Mouse (Mus musculus) liver, embryonic 14.5 days (tissue): Measurements from ENCODE around the gene Vegfc. TPM values are rescaled to one million over a fixed set of nuclear protein-coding genes. Genes with fewer than 3 reads are reported as not detected.
A peak's percentile ranks its signal among the peaks of the same experiment; 100 is the strongest.

Experiments used
- ATAC-seq: fragments of 200-750 bp; cut with Nextera tagmentation; 2 replicates; pipeline ENCODE4 v1.8.0; 2017; ENCODE audit warnings: moderate number of reproducible peaks, mild to moderate bottlenecking, moderate library complexity; ENCODE audit not compliant: insufficient read depth
- DNase-seq, 3 experiments: peaks; one replicate each; pipeline ENCODE4 v3.0.0-alpha.2; 2012 to 2013; ENCODE audit warnings: low read depth in 3 of 3, low spot score in 3 of 3
- H3K27ac ChIP-seq: fragments of 300-500 bp; sonication (generic); 2 replicates; pipeline ENCODE4 v1.5.1; 2014; ENCODE audit warnings: moderate library complexity, mild to moderate bottlenecking, control low read depth, inconsistent platforms
- H3K27me3 ChIP-seq: fragments of 300-500 bp; sonication (generic); 2 replicates; pipeline ENCODE4 v1.6.1; 2014; ENCODE audit warnings: mild to moderate bottlenecking, low read length, moderate library complexity; ENCODE audit not compliant: control insufficient read depth, insufficient read depth
- H3K36me3 ChIP-seq: fragments of 300-500 bp; sonication (generic); replicated peaks from 2 replicates; pipeline ENCODE4 v1.6.1; 2014; ENCODE audit warnings: low read depth; ENCODE audit not compliant: control insufficient read depth, insufficient read depth
- H3K4me1 ChIP-seq, 2 experiments: fragments of 200-500 bp in 1 of 2; fragments of 300-500 bp in 1 of 2; sonication (generic) in 1 of 2; replicated peaks; 2 replicates each; pipeline ENCODE4 v1.6.1; 2012 to 2014; ENCODE audit warnings: antibody characterized with exemption in 1 of 2, inconsistent platforms in 1 of 2, low read length in 1 of 2; ENCODE audit not compliant: control insufficient read depth in 2 of 2, insufficient read depth in 2 of 2
- H3K4me2 ChIP-seq: fragments of 300-500 bp; sonication (generic); 2 replicates; pipeline ENCODE4 v1.6.1; 2014; ENCODE audit warnings: low read depth, mild to moderate bottlenecking, control low read depth, moderate library complexity
- H3K4me3 ChIP-seq, 2 experiments: fragments of 200-500 bp in 1 of 2; fragments of 300-500 bp in 1 of 2; sonication (generic) in 1 of 2; 2 replicates each; pipeline ENCODE4 v1.5.1; 2012 to 2014; ENCODE audit warnings: low read depth in 2 of 2, low read length in 2 of 2, mild to moderate bottlenecking in 2 of 2, control low read depth in 1 of 2, inconsistent platforms in 1 of 2, moderate library complexity in 1 of 2; ENCODE audit not compliant: insufficient read depth in 1 of 2
- H3K9ac ChIP-seq: fragments of 300-500 bp; sonication (generic); replicated peaks from 2 replicates; pipeline ENCODE4 v1.6.1; 2014; ENCODE audit warnings: mild to moderate bottlenecking, control low read depth, moderate library complexity
- H3K9me3 ChIP-seq: fragments of 300-500 bp; sonication (generic); 2 replicates; pipeline ENCODE4 v1.6.1; 2016; ENCODE audit warnings: low read length, mixed read lengths; ENCODE audit not compliant: control insufficient read depth
- CTCF ChIP-seq: IDR thresholded peaks from 2 replicates; pipeline ENCODE4 v1.5.1; 2016; ENCODE audit warnings: antibody characterized with exemption, low read depth, control low read depth
- EP300 ChIP-seq: IDR thresholded peaks from 2 replicates; pipeline ENCODE4 v1.6.1; 2016; ENCODE audit warnings: antibody characterized with exemption, low read depth
- WGBS: fragments of 180-500 bp; shearing (Covaris S2); extraction: QIAGEN DNeasy Blood & Tissue Kit; methylation state at CpG from one replicate; pipeline ENCODE4 v1.1.7; 2014; ENCODE audit not compliant: insufficient replicate concordance; 5-methylcytosine and 5-hydroxymethylcytosine counted together
- polyA plus RNA-seq, 2 experiments: library from polyadenylated mRNA; depleted of rRNA in 1 of 2; stranded (reverse) in 1 of 2; unstranded in 1 of 2; fragments of >200 nt; fragmentation: Nextera tagmentation in 1 of 2; extraction: Ambion mirVana in 1 of 2; gene quantifications; 2 replicates each; pipeline versions ENCODE4 v1.2.1 to v1.2.3; 2012 to 2014

Gene Vegfc
- polyA plus RNA-seq, 2 experiments: 1.1 to 1.4 TPM

DNA sequence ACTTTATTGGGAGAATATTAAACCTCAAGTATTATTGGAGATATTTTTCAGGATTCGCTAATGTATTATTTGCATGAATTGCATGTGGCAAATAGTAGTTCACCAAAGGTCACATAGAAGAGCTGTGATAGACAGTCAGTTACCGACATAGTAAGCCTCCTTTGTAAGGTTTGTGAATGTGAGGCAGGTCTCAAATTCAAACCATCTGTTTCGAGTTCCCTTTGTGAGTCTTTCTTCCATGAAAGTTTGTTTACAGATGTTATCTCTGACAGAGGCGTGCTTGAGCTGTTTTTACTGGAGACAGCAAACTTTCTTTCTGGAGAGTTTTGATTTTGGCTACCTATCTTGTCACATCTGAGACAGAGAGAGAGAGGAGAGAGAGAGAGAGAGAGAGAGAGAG lies 11.9 kb upstream of the Vegfc start:
- Histone ChIP-seq H3K4me1 (no peaks in the 10 kb centered on the region), H3K27ac (no peak overlapping the region), H3K9me3 (no peaks in the 10 kb centered on the region), H3K4me2 (no peak overlapping the region), H3K9ac (no peak overlapping the region), H3K27me3 (no peaks in the 10 kb centered on the region), H3K36me3 (no peaks in the 10 kb centered on the region), H3K4me3 (no peak overlapping the region)
- ATAC-seq (no peak), DNase-seq (no peak)
- TF ChIP-seq EP300 (no peak), CTCF (no peak)
- WGBS: 41% methylated on average over 4 of the region's 4 CpGs

- 48% methylated on average over 1 of the region's 1 CpGs for WGBS
- Histone ChIP-seq H3K4me2 (peak overlapping the region; percentile 54), H3K27me3 (peaks cover 11% of the 10 kb centered on the region), H3K9ac (no peak overlapping the region), H3K27ac (no peak overlapping the region), H3K4me3 (no peak overlapping the region), H3K9me3 (no peaks in the 10 kb centered on the region), H3K4me1 (no peaks in the 10 kb centered on the region), H3K36me3 (no peaks in the 10 kb centered on the region)
- no peak for DNase-seq
- ATAC-seq: no peak
- TF ChIP-seq CTCF: no peak
- no peak for TF ChIP-seq EP300
These were observed 1.1 kb upstream of the Vegfc start for GRCm38 (mm10) chr8:54076301-54076700.

DNA sequence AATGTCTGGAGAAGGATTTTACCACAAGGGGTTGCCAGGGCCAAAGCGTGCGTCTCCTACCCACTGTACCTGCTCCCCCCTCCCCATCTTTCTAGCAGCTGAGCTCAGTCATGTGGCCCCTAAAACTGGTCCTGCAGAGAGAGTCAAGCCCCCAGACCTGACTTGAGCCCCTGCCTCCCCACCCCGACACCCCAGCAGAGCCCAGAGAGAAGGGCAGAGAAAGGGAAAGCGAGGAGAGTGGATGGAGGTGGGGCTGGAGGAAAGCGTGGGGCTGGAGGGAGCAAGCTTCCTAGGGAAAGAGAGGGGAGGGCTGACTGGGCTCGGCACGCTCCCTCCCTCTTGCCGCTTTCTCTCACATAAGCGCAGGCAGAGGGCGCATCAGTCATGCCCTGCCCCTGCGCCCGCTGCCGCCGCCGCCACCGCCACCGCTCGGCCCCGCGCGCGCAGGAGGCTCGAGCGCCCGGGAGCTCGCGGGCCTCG lies 575 bp upstream of the Vegfc start:
- Histone ChIP-seq H3K27ac (no peak overlapping the region), H3K9ac (no peak overlapping the region), H3K4me3 (peak overlapping the region; percentile 29 to 47), H3K4me1 (no peaks in the 10 kb centered on the region), H3K27me3 (peaks cover 11% of the 10 kb centered on the region), H3K9me3 (no peaks in the 10 kb centered on the region), H3K4me2 (peak overlapping the region; percentile 54), H3K36me3 (no peaks in the 10 kb centered on the region)
- ATAC-seq (peak; percentile 69), DNase-seq (no peak)
- TF ChIP-seq CTCF (peak; percentile 41), EP300 (no peak)
- under 1% methylated on average over 28 of the region's 28 CpGs for WGBS

- H3K4me1 ChIP-seq: no peaks in the 10 kb centered on the region
- H3K27me3 ChIP-seq: peaks cover 11% of the 10 kb centered on the region
- H3K4me3 ChIP-seq: peak overlapping the region; percentile 47 to 59
- WGBS: 14% methylated on average over 1 of the region's 1 CpGs
- H3K36me3 ChIP-seq: no peaks in the 10 kb centered on the region
- H3K9ac ChIP-seq: no peak overlapping the region
- no peaks in the 10 kb centered on the region for H3K9me3 ChIP-seq
- DNase-seq (no peak), ATAC-seq (0 out of 2 replicates have a peak, but pooled peaks have one; percentile 12)
- TF ChIP-seq CTCF (no peak), EP300 (no peak)
- H3K27ac ChIP-seq: no peak overlapping the region
- peak overlapping the region; percentile 54 for H3K4me2 ChIP-seq
These were observed 675 bp downstream of the Vegfc start for GRCm38 (mm10) chr8:54078121-54078440.

GRCm38 (mm10) chr8:54079001-54079400 lies 1.6 kb downstream of the Vegfc start:
- Histone ChIP-seq H3K9ac (no peak overlapping the region), H3K4me1 (no peaks in the 10 kb centered on the region), H3K36me3 (no peaks in the 10 kb centered on the region), H3K4me2 (peak overlapping the region; percentile 34), H3K27ac (no peak overlapping the region), H3K4me3 (no peak overlapping the region; a peak in 1 of 4 replicates), H3K9me3 (no peaks in the 10 kb centered on the region), H3K27me3 (peaks cover 11% of the 10 kb centered on the region)
- WGBS: 15% methylated on average over 11 of the region's 11 CpGs
- TF ChIP-seq EP300 (no peak), CTCF (no peak)
- DNase-seq (no peak), ATAC-seq (no peak)

- Histone ChIP-seq H3K4me1 (no peaks in the 10 kb centered on the region), H3K27me3 (peaks cover 11% of the 10 kb centered on the region), H3K9me3 (no peaks in the 10 kb centered on the region), H3K4me2 (no peak overlapping the region), H3K4me3 (no peak overlapping the region), H3K9ac (no peak overlapping the region), H3K27ac (no peak overlapping the region), H3K36me3 (no peaks in the 10 kb centered on the region)
- DNase-seq: no peak
- ATAC-seq: no peak
- peak; percentile 17; the same call in 1 of the 2 replicates for TF ChIP-seq CTCF
- TF ChIP-seq EP300: no peak
These were observed 2.2 kb downstream of the Vegfc start for GRCm38 (mm10) chr8:54079601-54080000.
